Mouse (Mus musculus): ENCODE data around the gene Plac1. TPM values are rescaled to one million over a fixed set of nuclear protein-coding genes. Genes with fewer than 3 reads are reported as not detected.
A peak's percentile ranks its signal among the peaks of the same experiment; 100 is the strongest.
"Not testable (repeated sequence)": the region's sequence is repeated elsewhere in the genome, so short reads cannot be mapped to it uniquely, and the experiment has no call there.

The Plac1 gene
- total RNA-seq (2021) = not detected
- long read RNA-seq = 0 reads

- no peak for DNase-seq (ENCODE audit: low spot score in 2 of 2)
Observed at GRCm38 (mm10) chrX:53240011-53240410, at the start of gene Plac1. Plac1 (minus strand) TSS chrX:53240111.

GRCm38 (mm10) chrX:53287924-53288323 is 48.0 kb upstream of the Plac1 start:
- DNase-seq (ENCODE audit: low spot score in 2 of 2) = no peak

GRCm38 (mm10) chrX:53273124-53273523 is 33.2 kb upstream of the Plac1 start, which contains the start of gene Fam122c:
Fam122c (plus strand) TSS chrX:53273424.
- no peak for DNase-seq (ENCODE audit: low spot score in 2 of 2)

GRCm38 (mm10) chrX:53271628-53272027 is 31.7 kb upstream of the Plac1 start:
- not testable (repeated sequence) for DNase-seq (ENCODE audit: low spot score in 2 of 2)

- no peak for DNase-seq (ENCODE audit: low spot score in 2 of 2)
Observed at GRCm38 (mm10) chrX:53270063-53270432, 30.1 kb upstream of the Plac1 start.

- DNase-seq (ENCODE audit: low spot score in 2 of 2) = peak; percentile 81 to 90
Observed at GRCm38 (mm10) chrX:53269289-53270062, 29.6 kb upstream of the Plac1 start, which contains the start of gene Fam122b. Fam122b (minus strand) TSS chrX:53269805.

- peak; percentile 15 to 24 for DNase-seq (ENCODE audit: low spot score in 2 of 2)
Observed at GRCm38 (mm10) chrX:53268856-53269255, 28.9 kb upstream of the Plac1 start.

GRCm38 (mm10) chrX:53266186-53266585 is 26.3 kb upstream of the Plac1 start:
- no peak for DNase-seq (ENCODE audit: low spot score in 2 of 2)

- no peak for DNase-seq (ENCODE audit: low spot score in 2 of 2)
Observed at GRCm38 (mm10) chrX:53255195-53255594, 15.3 kb upstream of the Plac1 start.

GRCm38 (mm10) chrX:53237971-53238370 is 1.9 kb downstream of the Plac1 start:
- no peak for DNase-seq (ENCODE audit: low spot score in 2 of 2)

GRCm38 (mm10) chrX:53236404-53236803 is 3.5 kb downstream of the Plac1 start:
- DNase-seq (ENCODE audit: low spot score in 2 of 2) = no peak

- DNase-seq (ENCODE audit: low spot score in 2 of 2) = no peak
Observed at GRCm38 (mm10) chrX:53233689-53234088, 6.2 kb downstream of the Plac1 start.

- peak in 1 of 2 experiments; percentile 33 for DNase-seq (ENCODE audit: low spot score in 2 of 2)
Observed at GRCm38 (mm10) chrX:53231965-53232364, 7.9 kb downstream of the Plac1 start.

- DNase-seq (ENCODE audit: low spot score in 2 of 2) = no peak
Observed at GRCm38 (mm10) chrX:53224353-53224944, 15.5 kb downstream of the Plac1 start.

GRCm38 (mm10) chrX:53220855-53221254 is 19.1 kb downstream of the Plac1 start:
- DNase-seq (ENCODE audit: low spot score in 2 of 2) = no peak

GRCm38 (mm10) chrX:53214557-53215229 is 25.2 kb downstream of the Plac1 start:
- DNase-seq (ENCODE audit: low spot score in 2 of 2) = no peak

GRCm38 (mm10) chrX:53213838-53214237 is 26.1 kb downstream of the Plac1 start:
- no peak for DNase-seq (ENCODE audit: low spot score in 2 of 2)

- DNase-seq (ENCODE audit: low spot score in 2 of 2) = no peak
Observed at GRCm38 (mm10) chrX:53212485-53212884, 27.4 kb downstream of the Plac1 start.

- DNase-seq (ENCODE audit: low spot score in 2 of 2) = no peak
Observed at GRCm38 (mm10) chrX:53211756-53212483, 28.0 kb downstream of the Plac1 start.

GRCm38 (mm10) chrX:53209431-53209830 is 30.5 kb downstream of the Plac1 start:
- no peak for DNase-seq (ENCODE audit: low spot score in 2 of 2)

- DNase-seq (ENCODE audit: low spot score in 2 of 2) = no peak
Observed at GRCm38 (mm10) chrX:53204690-53205311, 35.1 kb downstream of the Plac1 start.
